Mouse (Mus musculus): Measurements from ENCODE around the gene Mpnd.

GRCm38 (mm10) chr17:55961631-55962030 is 43.9 kb upstream of the Mpnd start:
- TF ChIP-seq POLR2A (IDR thresholded peaks at IDR 0.05; ENCODE audit: low read depth, low read length) = no peak
- no peak for TF ChIP-seq CTCF (IDR thresholded peaks at IDR 0.05; ENCODE audit: extremely low read depth, insufficient read length, insufficient replicate concordance, low read depth, low read length)
